Mouse (Mus musculus) neural tube, embryonic 14.5 days (tissue): Measurements from ENCODE around the gene Synrg. TPM values are rescaled to one million over a fixed set of nuclear protein-coding genes. Genes with fewer than 3 reads are reported as not detected.

Source experiments
- ATAC-seq: fragments of 200-750 bp; cut with Nextera tagmentation; 2 replicates; pipeline ENCODE4 v1.8.0; 2017; ENCODE audit warnings: low read depth, mild to moderate bottlenecking, moderate TSS enrichment, moderate library complexity
- H3K27ac ChIP-seq: fragments of 300-500 bp; sonication (generic); 2 replicates; pipeline ENCODE4 v1.5.1; 2014; ENCODE audit warnings: low read depth, mild to moderate bottlenecking, control low read depth, low read length, moderate library complexity, mixed read lengths
- H3K27me3 ChIP-seq: fragments of 300-500 bp; sonication (generic); 2 replicates; pipeline ENCODE4 v1.6.1; 2014; ENCODE audit warnings: low read length; ENCODE audit not compliant: control insufficient read depth, insufficient read depth
- H3K36me3 ChIP-seq: fragments of 300-500 bp; sonication (generic); 2 replicates; pipeline ENCODE4 v1.6.1; 2014; ENCODE audit warnings: low read length, mixed read lengths; ENCODE audit not compliant: control insufficient read depth, insufficient read depth
- H3K4me1 ChIP-seq: fragments of 300-500 bp; sonication (generic); 2 replicates; pipeline ENCODE4 v1.6.1; 2014; ENCODE audit warnings: low read length; ENCODE audit not compliant: control insufficient read depth, insufficient read depth
- H3K4me2 ChIP-seq: fragments of 300-500 bp; sonication (generic); 2 replicates; pipeline ENCODE4 v1.6.1; 2014; ENCODE audit warnings: mild to moderate bottlenecking, low read depth, low read length, control low read depth
- H3K4me3 ChIP-seq: fragments of 300-500 bp; sonication (generic); 2 replicates; pipeline ENCODE4 v1.5.1; 2014; ENCODE audit warnings: low read depth, low read length, control low read depth, mixed read lengths
- H3K9ac ChIP-seq: fragments of 300-500 bp; sonication (generic); replicated peaks from 2 replicates; pipeline ENCODE4 v1.6.1; 2014; ENCODE audit warnings: low read depth, mild to moderate bottlenecking, control low read depth, low read length, mixed read lengths
- H3K9me3 ChIP-seq: fragments of 300-500 bp; sonication (generic); 2 replicates; pipeline ENCODE4 v1.6.1; 2016; ENCODE audit warnings: low read length; ENCODE audit not compliant: control insufficient read depth
- WGBS: fragments of 180-500 bp; shearing (Covaris S2); extraction: QIAGEN DNeasy Blood & Tissue Kit; methylation state at CpG from one replicate; pipeline ENCODE4 v1.1.7; 2014; 5-methylcytosine and 5-hydroxymethylcytosine counted together
- polyA plus RNA-seq: library from polyadenylated mRNA; unstranded; fragments of >200 nt; fragmentation: Nextera tagmentation; extraction: Ambion mirVana; gene quantifications from 2 replicates; pipeline ENCODE4 v1.2.1, GENCODE M21; 2014

Gene Synrg
- polyA plus RNA-seq, 1 experiment from 2014 or later = 24.9 TPM

DNA sequence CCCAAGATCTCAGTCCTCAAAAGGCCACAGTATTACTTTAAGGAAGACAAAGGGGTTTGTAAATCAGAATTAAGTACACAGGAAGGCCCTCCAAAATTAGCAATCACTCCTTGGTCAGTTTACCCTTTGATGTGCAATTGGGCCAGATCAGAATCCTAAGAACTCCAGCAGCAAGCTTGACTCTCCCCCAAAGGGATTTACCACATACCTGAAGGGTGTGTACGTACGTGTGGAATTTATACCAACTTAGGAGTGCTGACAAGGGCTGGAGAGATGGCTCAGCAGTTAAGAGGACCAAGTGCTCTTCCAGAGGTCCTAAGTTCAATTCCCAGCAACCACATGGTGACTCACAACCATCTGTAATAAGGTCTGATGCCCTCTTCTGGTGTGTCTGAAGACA, 97.7 kb downstream of the Synrg start:
- no peaks in the 10 kb centered on the region for H3K9me3 ChIP-seq
- no peak overlapping the region for H3K4me3 ChIP-seq
- no peak overlapping the region for H3K4me2 ChIP-seq
- H3K27me3 ChIP-seq = no peaks in the 10 kb centered on the region; the same call in 1 of the 2 replicates
- 94% methylated on average over 2 of the region's 2 CpGs for WGBS
- H3K36me3 ChIP-seq = no peaks in the 10 kb centered on the region
- no peak overlapping the region for H3K27ac ChIP-seq
- ATAC-seq = no peak
- peaks cover 1% of the 10 kb centered on the region; the same call in 1 of the 2 replicates for H3K4me1 ChIP-seq
- no peak overlapping the region for H3K9ac ChIP-seq

DNA sequence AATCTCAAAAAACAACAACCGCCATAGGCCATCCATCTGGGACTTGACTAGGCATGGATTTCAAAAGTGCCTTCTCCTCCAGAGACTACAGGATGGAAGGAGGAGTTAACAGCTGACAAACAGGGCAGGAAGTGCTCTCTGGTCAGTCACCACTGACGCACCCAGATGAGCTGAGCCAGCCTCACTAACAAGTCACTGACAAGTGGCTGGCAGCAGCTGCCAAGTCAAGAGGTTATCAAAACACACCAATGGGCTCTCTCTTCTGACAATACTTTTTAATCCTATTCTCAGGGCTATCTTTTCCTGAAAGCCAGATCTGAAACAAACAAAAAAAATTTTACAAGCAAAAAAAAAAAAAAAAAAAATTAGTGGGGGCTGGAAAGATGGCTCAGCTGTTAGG, 98.6 kb downstream of the Synrg start:
- peaks cover 3% of the 10 kb centered on the region; the same call in 1 of the 2 replicates for H3K4me1 ChIP-seq
- no peak for ATAC-seq
- H3K27ac ChIP-seq = no peak overlapping the region
- 69% methylated on average over 2 of the region's 2 CpGs for WGBS
- no peak overlapping the region for H3K4me3 ChIP-seq
- H3K9me3 ChIP-seq = no peaks in the 10 kb centered on the region
- H3K9ac ChIP-seq = no peak overlapping the region
- no peaks in the 10 kb centered on the region; the same call in 1 of the 2 replicates for H3K27me3 ChIP-seq
- no peak overlapping the region for H3K4me2 ChIP-seq
- H3K36me3 ChIP-seq = no peaks in the 10 kb centered on the region

- H3K9me3 ChIP-seq = no peaks in the 10 kb centered on the region
- H3K36me3 ChIP-seq = no peaks in the 10 kb centered on the region
- ATAC-seq = no peak
- no peaks in the 10 kb centered on the region; the same call in 1 of the 2 replicates for H3K27me3 ChIP-seq
- H3K9ac ChIP-seq = no peak overlapping the region
- H3K4me3 ChIP-seq = no peak overlapping the region
- H3K4me1 ChIP-seq = peaks cover 3% of the 10 kb centered on the region; the same call in 1 of the 2 replicates
- no peak overlapping the region for H3K4me2 ChIP-seq
- WGBS = 91% methylated on average over 3 of the region's 3 CpGs
- no peak overlapping the region for H3K27ac ChIP-seq
Observed at GRCm38 (mm10) chr11:84063631-84064209, 99.5 kb downstream of the Synrg start.

DNA sequence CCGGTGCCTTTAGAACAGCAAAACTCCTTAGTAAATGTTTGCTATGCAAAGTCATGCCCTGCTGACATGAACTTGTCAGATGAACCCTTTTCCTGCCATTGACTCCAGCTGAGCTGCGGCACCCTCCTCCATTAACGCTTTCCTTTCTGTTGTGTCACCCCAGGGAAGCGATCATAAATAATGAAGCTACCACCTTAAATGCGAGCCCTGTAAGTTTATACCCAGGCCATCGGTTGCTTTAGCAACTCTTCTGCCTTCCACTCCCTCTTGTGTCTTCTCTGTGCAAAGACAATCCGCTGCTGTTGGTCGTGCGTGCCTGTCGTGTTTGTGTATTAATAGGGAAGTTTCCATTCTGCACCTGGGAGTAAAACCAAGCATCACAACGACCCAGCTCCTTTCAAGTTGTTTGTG, 101.8 kb downstream of the Synrg start:
- Histone ChIP-seq H3K36me3 (no peaks in the 10 kb centered on the region), H3K4me2 (0 out of 2 replicates have a peak overlapping the region, but pooled peaks have one; percentile 2), H3K27ac (no peak overlapping the region), H3K4me3 (no peak overlapping the region), H3K9me3 (no peaks in the 10 kb centered on the region), H3K4me1 (peaks cover 3% of the 10 kb centered on the region; the same call in 1 of the 2 replicates), H3K27me3 (peaks cover 4% of the 10 kb centered on the region; the same call in 1 of the 2 replicates), H3K9ac (no peak overlapping the region)
- no peak for ATAC-seq
- 3% methylated on average over 11 of the region's 11 CpGs for WGBS

- no peak overlapping the region for H3K27ac ChIP-seq
- ATAC-seq = no peak
- H3K27me3 ChIP-seq = peaks cover 4% of the 10 kb centered on the region; the same call in 1 of the 2 replicates
- peak overlapping the region; percentile 95 for H3K4me2 ChIP-seq
- H3K4me1 ChIP-seq = peaks cover 3% of the 10 kb centered on the region; the same call in 1 of the 2 replicates
- peak overlapping the region; percentile 62 for H3K4me3 ChIP-seq
- H3K9ac ChIP-seq = no peak overlapping the region
- H3K9me3 ChIP-seq = no peaks in the 10 kb centered on the region
- H3K36me3 ChIP-seq = no peaks in the 10 kb centered on the region
- 5% methylated on average over 18 of the region's 18 CpGs for WGBS
Observed at GRCm38 (mm10) chr11:84066927-84067645, 102.9 kb downstream of the Synrg start.

- Histone ChIP-seq H3K9ac (peak overlapping the region; percentile 63), H3K27ac (no peak overlapping the region), H3K36me3 (no peaks in the 10 kb centered on the region), H3K4me3 (peak overlapping the region; percentile 62), H3K4me2 (peak overlapping the region; percentile 95), H3K27me3 (peaks cover 4% of the 10 kb centered on the region; the same call in 1 of the 2 replicates), H3K4me1 (peaks cover 3% of the 10 kb centered on the region; the same call in 1 of the 2 replicates), H3K9me3 (no peaks in the 10 kb centered on the region)
- no peak; the same call in 1 of the 2 replicates for ATAC-seq
- 2% methylated on average over 21 of the region's 21 CpGs for WGBS
Observed at GRCm38 (mm10) chr11:84067720-84068190, 103.5 kb downstream of the Synrg start.

- 3% methylated on average over 61 of the region's 63 CpGs for WGBS
- peak; percentile 74 for ATAC-seq
- Histone ChIP-seq H3K27me3 (peaks cover 4% of the 10 kb centered on the region; the same call in 1 of the 2 replicates), H3K4me2 (peak overlapping the region; percentile 95), H3K9ac (peak overlapping the region; percentile 63), H3K36me3 (no peaks in the 10 kb centered on the region), H3K9me3 (no peaks in the 10 kb centered on the region), H3K27ac (no peak overlapping the region), H3K4me3 (peak overlapping the region; percentile 62), H3K4me1 (peaks cover 3% of the 10 kb centered on the region; the same call in 1 of the 2 replicates)
Observed at GRCm38 (mm10) chr11:84068191-84069033, 104.2 kb downstream of the Synrg start.

DNA sequence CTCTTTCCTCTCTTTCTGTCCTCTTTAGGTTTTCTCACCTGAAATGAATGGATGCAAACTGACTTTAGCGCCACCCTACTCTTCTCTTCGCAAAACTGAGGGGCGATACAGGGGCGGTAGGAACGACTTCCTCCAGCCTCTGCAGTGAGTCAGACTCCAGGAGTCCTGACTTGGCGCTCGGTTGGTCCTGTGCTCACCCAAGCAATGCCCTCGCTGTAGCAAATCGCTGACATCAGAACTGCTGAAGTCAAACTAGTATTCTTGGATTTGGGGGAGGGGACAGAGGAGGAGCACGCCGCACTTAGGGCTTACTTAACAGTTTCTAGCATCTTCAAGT, 104.8 kb downstream of the Synrg start, which contains the start of gene Dusp14:
Gene Dusp14 (minus strand): TSS at position 228 of the 337 bp plus-strand sequence.
- Histone ChIP-seq H3K4me3 (peak within 1 kb of the TSS; percentile 62), H3K27ac (no peak within 1 kb of the TSS), H3K9ac (peak within 1 kb of the TSS; percentile 63), H3K4me2 (peak within 1 kb of the TSS; percentile 95), H3K9me3 (no peaks in the 10 kb centered on the region), H3K4me1 (peaks cover 3% of the 10 kb centered on the region; the same call in 1 of the 2 replicates), H3K36me3 (no peaks in the 10 kb centered on the region), H3K27me3 (peaks cover 4% of the 10 kb centered on the region; the same call in 1 of the 2 replicates)
- WGBS = 18% methylated on average over 11 of the region's 11 CpGs
- no peak for ATAC-seq
